Mouse (Mus musculus) T-helper 17 cell (primary cell): Measurements from ENCODE around the gene Itprip.

Experiments used
- in situ Hi-C, 2 experiments: fragments of 300-600 bp; cut with MboI, MseI; formaldehyde crosslinking; loops; 1 replicate in 1 of 2; 2 replicates in 1 of 2; pipeline ENCODE4 v1.15.1; 2025; ENCODE audit warnings: high pct_unique_total_duplicates in 2 of 2

Itprip gene

DNA sequence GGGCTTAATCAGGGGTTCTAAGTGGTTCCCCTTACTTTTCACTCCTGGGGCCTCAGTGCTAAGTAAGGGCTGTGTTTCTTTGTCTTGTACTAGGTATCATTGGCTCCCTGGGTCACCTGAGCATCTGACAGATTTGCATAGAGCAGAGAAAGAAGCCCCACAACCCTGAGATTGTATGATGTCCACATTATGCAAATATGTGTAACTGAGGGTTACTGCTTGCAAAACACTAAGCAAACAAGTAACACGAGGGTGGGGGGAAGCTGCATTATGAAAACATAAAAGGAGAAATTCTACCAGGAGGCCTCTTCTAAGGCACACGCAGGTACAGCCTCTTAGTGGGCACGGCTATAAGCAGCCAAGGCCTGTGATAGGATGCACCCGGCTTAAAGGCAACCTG lies 3.8 kb downstream of the Itprip start:
- in situ Hi-C loops = no loop called here

DNA sequence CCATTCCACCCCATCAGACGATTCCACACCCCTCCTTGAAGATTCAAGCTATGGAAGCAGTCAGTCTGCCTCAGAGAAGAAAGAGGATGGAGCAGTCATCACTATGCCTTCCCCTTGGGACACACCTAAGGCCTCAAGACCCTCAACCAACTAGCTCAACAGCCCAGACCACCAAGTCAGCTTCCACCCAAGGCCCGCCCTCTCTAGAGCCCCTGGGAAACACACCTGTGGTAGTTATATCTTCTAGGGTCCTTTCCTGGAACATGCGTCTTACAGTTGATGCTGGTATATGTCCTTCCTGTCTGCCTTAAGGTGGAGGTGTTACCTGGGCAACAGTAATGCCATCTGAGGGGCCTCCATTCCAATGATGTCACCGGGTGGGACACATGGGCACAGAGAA lies 4.9 kb downstream of the Itprip start:
- in situ Hi-C loops = no loop called here

DNA sequence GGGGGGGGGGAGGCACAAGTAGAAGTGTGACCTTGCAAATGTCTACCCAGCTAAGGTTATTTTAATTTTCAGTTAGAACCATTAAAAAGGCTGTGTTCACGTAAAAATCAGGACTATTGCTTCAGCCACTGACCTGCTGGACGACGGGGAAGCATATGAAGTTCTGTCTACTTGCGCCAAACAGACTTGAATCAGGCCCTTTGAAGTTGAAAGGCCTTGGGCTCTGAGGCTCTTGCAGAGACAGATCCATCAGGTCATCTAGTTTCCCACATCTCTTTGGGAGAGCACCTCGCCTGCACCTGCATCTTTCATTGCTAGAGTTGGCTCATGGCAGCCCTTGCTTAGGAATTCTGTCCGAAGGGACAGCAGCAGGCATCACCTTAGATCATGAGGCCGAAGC lies 5.8 kb downstream of the Itprip start:
- in situ Hi-C loops = no loop called here

DNA sequence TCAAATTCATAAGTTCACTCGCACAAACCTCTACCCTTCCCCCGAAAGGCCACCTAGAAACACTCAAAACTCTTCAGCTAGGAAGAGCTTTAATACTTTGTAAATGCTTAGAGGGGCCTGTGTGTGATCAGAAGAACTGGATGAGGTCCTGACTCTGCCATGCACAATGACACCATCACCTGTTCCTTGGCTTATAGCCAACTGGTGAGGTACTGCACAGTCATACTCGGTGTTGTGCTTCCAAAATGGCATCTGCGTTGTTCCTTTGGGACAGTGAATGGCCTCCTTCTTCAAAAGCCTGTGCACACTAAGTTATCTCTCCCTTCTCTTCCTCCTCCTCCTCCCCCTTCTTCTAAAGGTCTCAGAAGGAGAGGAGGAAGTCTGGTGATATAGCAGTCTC lies 8.3 kb downstream of the Itprip start:
- in situ Hi-C loops = no loop called here

DNA sequence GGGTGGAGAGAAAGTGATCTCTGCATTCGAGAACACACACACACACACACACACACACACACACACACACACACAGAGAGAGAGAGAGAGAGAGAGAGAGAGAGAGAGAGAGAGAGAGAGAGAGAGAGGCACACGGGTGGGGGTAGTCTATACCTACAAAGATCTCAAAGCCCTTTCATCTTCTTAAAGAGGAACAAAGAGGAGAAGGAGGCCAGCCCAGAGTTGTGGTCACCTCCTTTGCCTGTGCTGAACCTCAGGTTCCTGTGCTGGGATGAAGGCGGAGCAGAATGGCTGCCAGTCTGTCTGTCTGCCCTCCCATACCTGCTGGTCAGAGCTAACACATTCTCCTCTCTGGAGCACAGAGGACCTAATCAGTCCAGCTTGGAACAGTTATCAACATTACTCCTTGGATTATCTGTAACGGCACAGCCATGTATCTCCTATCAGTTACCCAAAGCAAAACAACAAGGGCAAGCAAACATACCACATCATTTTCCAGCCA lies 8.9 kb downstream of the Itprip start:
- in situ Hi-C loops = no loop called here

DNA sequence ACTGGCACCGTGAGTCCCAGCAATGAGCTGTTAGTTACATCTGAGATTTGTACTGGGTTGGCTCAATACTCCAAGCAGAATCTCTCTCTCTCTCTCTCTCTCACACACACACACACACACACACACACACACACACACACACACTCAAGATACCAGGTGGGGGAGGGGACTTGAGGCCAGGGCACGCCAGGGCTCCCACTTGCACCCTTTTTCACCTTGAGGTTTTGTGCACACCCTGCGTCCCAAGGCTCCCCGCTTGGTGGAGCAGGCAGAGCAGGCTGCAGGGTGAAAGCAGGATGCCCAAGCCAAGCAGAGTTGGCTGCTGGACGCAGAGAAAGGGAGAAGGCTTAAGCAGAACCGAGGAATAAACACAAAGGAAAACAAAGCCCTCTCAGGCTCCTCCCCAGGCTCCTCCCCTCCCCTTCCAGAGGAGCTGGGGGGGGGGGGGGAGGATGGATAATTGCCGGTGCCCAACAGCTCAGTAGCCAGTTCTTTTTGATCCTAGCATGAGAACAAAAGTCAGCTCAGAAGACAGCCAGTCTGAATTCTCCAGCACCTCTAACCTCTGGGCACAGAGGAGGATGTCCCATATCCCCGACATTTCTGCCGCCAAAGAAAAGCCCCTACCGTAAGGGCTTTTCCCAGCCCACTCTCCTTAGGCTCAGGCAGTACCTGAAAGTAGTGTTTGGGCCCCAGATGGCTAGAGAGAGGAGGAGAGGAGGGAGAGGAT lies 9.5 kb downstream of the Itprip start:
- in situ Hi-C loops = no loop called here

DNA sequence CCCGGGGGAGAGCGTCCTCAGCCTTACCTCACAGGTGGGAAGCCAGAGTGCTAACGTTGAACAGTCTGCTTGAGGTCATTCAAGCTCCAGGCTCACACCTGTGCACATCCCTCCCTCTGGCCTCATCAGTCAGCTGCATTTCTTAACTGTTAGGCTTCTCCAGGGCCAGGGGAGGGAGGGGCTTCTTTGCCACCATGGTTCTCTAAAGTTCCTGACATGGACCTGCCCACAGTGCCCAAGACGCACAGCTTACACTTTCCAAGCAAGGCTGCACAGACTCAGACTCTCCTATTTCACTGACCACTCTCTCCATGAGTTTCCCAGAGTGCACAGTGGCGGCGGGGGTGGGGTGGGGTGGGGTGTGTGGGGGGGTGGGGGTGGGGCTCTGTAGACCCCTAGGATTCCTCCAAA lies 10.1 kb downstream of the Itprip start:
- in situ Hi-C loops = no loop called here

DNA sequence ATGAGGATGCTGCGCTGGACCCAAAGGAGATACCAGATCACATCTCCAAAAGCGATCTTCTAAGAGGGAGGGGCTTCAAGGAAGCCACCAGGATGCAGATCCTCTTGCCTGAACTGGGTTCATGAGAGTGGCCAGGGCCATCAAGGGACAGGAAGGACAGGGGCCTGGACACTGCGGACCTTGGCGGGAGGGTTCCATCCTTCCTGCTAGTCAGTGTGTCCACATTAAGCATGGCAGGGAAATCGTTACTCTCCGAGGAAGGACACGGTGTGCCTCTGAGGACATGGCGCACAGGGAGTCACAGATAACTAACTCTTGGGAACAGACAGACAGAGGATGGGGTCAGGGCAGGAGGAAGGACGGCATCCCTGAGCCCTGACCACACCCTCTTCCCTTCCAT lies 11.5 kb downstream of the Itprip start:
- in situ Hi-C loops = no loop called here

DNA sequence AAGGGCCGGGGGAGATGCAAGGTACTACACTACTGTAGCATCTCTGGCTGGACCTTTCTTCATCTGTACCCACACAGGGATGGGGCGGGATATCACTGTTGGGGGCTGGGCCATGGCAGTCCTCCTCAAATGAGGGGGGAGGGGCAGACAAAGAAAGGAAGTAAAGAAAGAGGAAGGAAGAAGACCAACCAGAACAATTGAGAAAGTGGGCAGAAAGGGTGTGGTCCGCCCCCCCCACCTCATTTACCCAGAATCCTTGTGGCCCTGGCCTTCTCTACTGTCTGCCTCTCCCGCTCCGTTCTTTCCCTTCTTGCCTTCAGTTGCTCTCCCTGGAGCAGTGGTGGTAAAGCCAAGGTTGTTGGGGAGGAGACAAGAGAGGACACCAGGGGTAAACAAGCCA lies 13.5 kb downstream of the Itprip start:
- in situ Hi-C loops = no loop called here

DNA sequence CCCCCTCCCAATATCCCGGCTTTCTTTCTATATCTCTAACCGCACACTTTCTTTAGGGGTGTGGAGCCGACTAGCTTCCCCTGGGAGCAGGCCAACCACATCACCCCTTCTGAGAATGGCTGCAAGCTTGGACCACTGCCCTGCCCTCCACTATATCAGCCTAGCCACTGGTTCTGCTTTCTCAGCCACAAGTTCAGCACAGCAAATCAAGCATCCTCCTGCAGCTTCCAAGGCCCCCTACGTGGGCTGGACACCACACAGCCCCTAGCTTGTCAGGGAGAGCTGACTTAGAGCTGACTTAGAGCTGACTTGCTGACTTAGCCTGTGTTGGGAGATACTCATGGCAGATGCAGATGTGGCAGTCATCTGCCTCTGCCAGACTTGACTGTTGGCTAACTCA lies 14.0 kb downstream of the Itprip start:
- in situ Hi-C loops = no loop called here

DNA sequence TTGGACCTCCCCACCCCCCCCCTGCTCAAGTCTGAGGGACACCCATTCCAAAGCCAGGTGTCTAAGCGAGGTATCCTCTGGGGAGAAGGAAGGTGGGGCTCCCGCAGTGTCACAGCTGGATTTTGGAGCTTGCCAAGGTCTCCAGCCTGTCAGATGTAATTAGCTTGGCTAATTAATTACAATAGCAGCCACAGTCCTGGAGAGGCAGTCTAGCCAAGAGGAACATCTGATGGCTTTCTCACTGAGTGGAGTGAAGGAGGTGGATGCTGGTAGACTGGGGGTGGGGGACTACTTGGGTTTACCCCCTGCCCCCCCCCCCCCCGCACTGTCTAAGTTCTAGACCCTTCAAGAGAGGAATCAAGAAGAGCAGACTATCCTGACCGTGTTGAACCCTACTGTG lies 15.4 kb downstream of the Itprip start:
- in situ Hi-C loops = no loop called here

DNA sequence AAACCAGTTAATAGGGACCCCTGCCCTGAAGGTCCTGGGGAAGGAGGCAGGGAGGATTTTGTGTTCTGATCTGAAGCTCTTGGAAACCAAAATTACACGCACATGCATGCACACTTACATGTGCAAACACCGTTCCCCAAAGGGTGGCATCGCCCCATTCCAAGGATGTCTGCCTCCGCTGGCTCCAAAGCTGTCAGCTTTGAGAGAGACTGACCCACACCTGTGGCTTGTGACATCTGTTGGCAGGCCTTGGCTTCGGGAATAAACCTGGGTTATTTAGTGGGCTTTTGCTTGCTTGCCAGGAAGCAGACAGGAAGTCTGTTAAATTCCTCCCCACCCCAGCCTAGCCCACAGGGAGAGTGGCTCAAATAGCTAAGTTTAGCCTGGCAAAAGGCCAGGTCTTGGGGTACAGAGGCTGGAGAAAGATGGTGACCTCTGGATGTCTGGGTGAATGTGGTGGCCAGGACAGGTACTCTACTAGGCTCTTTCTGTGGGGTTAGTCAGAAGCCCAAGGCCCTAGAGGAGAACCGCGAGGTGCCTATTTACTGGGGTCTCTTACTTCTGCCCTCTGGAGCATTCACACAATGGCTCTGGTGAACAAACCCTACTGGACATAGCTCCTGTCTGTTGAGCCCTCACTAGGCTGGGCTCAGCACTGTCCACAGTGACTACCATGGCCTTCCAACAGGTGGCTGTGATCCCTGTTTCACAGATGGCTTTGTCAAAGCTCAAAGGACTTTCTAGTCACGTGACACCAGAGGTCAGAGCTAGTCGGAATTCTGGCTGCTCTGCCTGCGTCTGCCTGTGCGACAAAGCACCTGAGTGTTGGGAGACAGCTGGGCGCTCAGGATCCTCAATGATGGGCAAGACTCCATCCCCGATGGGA lies 16.5 kb downstream of the Itprip start:
- in situ Hi-C loops = no loop called here

DNA sequence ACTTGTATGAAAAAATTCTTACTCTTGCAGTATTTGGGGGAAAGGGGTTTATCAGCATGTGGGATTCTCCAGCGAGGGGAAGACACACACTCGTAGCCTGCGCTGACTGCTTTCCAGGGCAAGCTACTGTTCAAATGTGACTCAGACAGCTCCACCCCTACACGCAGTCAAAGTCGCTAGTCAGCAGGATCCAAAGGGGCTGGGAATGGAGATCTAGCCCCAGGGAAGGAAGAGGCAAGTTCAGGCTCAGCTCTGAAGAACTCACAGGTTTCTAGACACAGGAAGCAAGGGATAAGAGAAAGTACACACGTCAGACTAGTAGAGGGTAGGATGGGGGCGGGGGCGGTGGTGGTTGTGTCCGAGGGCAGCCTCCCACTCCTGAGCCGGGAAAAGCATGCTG lies 18.5 kb downstream of the Itprip start:
- in situ Hi-C loops = no loop called here

DNA sequence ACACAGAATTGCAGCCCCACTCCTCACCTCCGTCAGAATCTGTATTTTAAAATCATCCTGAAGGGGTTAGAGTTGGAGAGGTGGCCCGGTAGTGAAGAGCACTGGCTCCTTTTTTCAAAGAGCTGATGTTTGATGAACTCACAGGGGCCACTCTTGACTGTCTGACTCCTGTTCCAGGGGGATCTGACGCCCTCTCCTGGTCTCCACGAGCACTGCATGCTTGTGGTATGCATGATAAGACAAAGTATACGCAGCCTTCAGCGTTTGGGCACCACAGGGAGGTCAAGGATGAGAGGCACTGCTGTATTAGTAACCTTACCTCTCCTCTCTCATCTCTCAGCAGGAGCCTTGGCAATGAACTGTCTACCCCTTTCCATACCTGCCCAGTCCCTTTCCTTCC lies 19.1 kb downstream of the Itprip start:
- in situ Hi-C loops = no loop called here

DNA sequence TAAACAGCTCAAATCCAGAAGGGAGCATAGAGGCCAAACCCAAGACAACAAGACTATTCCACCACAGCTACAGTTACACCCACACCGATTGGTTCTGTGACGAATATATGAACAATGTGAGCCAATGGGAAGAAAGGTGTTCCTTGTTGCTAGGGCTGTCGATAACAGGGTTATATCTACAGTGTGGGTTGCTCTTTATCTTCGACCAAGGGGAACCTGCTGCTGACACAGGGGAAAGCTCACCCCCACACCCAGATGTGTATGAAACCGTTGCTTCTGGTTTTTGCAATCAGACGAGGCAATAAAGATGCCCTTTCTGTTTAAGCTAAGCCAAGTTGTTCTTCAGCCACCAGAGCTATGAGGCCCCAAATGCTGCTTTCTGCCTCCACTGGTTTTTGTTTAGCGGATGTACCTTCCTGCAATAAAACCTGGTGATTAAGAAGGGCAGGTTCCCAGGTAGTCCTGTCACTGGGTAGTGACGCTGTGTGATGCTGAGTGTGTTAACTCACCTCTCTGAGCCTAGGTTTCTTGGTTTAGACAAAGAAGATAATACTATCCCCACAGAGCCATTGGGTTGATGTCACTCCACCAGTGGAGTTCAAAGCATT lies 20.5 kb downstream of the Itprip start:
- in situ Hi-C loops = no loop called here

DNA sequence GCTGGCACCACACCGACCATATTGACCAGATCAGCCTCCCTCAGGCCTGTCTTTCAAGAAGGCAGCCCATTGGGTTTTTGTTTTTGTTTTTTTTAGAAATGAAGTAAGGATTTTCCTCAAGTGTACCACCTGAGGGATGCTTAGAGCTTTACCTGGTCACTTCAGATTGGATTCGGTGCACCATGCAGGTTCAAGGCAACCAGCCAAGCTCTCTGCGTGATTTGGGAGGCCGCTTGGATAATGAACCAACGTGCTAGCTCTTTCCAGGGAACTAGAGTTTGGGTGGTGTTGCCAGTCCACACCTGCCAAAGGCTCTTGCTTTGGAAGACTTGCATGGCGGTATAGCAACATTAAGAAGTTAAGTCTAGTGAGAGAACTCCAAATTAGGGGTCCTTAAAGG lies 26.0 kb downstream of the Itprip start:
- in situ Hi-C loops = no loop called here

DNA sequence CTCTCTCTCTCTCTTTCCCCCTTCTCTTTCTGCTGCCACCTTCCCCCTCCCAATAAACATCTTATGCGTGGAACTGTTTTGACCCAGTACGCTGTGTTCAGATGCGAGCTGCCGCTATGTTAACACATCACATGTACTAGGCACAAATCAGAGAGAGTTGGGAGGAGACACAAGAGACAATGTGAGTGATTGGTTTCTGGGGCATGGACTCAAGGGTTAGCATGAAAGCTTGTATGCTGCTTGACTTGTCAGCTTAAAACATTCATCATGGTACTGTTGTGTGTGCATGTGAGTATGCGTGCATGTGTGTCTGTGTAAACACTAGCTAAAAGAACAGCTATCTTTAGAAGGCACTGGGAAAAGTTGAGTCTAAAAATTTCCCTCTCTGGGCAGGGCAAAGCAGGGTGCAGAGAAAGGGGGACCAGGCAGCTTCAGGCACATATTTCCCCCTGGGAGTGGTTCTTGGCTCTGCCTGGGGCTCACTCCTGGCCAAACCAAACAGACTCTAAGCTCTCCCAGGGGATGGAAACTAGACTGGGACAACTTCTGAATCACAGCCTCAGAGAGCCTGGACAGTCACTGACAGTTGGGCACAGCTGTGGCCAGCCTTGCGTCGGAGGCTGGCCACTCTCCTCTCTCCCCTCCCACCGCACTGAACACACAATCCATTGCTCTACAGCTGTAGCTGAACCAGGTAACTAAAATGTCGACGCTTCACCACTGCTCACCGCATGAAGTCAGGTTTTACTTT lies 27.4 kb downstream of the Itprip start:
- in situ Hi-C loops = no loop called here

DNA sequence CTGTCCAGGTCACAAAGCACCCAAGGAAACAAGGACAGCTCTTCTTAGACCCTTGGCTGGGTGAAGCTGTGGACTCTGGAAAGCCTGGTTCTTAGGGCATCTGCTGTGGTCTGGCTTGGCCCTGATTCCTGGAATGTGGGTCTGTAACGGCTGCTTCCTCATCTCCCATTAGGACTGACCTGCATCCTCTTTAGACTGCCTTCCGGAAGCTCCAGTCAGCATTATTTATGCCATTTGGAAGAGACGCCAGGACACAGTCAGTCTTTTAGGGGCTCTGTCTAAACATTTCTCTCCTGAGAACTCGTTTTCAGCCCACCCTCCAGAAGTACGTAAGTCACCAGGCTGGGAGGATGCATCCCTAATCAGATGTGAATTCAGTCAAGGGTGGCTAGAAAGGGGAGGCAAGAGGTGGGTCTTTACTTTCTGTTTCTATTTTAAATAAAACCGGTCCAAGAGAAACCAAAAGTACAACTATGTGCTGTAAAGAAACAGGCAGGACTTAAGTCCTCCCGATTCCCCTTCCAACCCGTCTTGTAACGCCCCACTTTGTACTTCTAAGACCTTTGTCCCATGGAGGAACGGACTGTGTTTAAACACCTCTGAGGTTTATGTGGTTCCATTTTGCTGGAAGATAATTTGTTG lies 28.5 kb downstream of the Itprip start:
- in situ Hi-C loops = no loop called here

DNA sequence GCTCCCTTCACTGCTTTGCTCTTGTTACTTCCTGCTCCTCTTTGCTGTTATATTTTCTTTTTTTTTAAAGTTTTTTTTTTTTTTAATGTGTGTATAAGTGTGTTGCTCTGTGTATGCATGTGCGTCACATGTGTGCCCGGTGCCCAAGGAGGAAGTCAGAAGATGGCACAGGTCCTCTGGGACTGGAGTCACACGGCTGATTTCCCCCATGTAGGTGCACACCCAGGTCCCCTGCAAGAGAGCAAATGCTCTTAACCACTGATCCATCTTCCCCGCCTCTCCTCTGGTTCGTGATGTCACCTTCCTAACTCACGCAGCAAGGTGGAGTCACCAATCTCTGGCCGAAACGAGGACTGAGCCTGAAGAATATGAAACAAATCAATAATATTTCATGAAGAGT lies 31.1 kb downstream of the Itprip start:
- in situ Hi-C loops = no loop called here

DNA sequence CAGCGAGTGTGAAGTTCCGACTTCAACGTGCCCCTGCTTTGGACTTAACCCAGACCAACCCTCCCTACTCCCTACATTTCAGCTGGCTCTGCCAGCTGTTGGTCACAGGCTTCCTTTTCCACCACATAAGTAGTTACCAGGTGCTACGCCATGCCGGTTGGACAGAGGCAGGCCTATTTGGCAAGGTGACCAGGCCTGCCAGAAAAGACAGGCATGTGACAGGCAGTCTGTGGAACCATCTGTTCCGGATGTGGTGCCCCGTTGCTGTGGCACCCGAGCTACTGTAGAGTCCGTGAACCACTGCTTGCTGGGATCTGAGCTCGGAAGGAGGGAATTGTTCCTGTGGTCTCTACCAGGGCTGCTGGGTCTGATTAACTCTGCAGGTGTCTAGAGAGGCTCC lies 31.7 kb downstream of the Itprip start:
- in situ Hi-C loops = no loop called here

DNA sequence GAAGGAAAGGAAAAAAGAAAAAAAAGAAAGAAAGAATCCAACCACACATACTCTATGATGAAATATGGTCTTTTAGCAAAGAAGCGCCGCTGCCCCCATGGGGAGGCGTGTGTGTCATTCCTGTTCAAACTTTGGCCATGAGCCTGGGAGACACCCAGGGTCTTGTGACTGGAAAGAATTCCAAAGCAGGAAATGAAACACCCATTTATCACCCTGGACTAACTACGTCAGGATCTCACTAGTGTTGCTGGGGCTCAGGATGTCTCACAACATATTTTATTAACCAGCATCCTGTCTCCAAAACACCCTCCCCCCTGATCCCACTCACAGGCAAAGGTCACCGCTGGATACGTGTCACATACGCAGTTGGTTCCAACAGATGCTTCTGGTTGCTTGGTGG lies 32.5 kb downstream of the Itprip start:
- in situ Hi-C loops = no loop called here
